Mouse (Mus musculus): ENCODE data around the gene Ubac2.

Ubac2 gene

GRCm38 (mm10) chr14:122011768-122012167 lies 133.3 kb downstream of the Ubac2 start:
- DNase-seq = no peak

GRCm38 (mm10) chr14:122012193-122012592 lies 133.8 kb downstream of the Ubac2 start:
- no peak for DNase-seq

GRCm38 (mm10) chr14:122012814-122013213 lies 134.4 kb downstream of the Ubac2 start:
- DNase-seq = peak in 1 of 2 experiments; percentile 53

- peak; percentile 63 to 65 for DNase-seq
Observed at GRCm38 (mm10) chr14:122013417-122013951, 135.1 kb downstream of the Ubac2 start.

- peak in 1 of 2 experiments; percentile 40 for DNase-seq
Observed at GRCm38 (mm10) chr14:122017958-122018357, 139.5 kb downstream of the Ubac2 start.

GRCm38 (mm10) chr14:122019389-122019788 lies 141.0 kb downstream of the Ubac2 start:
- DNase-seq = no peak

GRCm38 (mm10) chr14:122020567-122020966 lies 142.1 kb downstream of the Ubac2 start:
- DNase-seq = no peak

- no peak for DNase-seq
Observed at GRCm38 (mm10) chr14:122023054-122023453, 144.6 kb downstream of the Ubac2 start.

GRCm38 (mm10) chr14:122023928-122024327 lies 145.5 kb downstream of the Ubac2 start:
- DNase-seq = no peak

- DNase-seq = peak; percentile 42 to 54
Observed at GRCm38 (mm10) chr14:122028926-122029745, 150.7 kb downstream of the Ubac2 start.

GRCm38 (mm10) chr14:122029851-122030250 lies 151.4 kb downstream of the Ubac2 start:
- DNase-seq = no peak

GRCm38 (mm10) chr14:122032045-122032444 lies 153.6 kb downstream of the Ubac2 start:
- no peak for DNase-seq

- no peak for DNase-seq
Observed at GRCm38 (mm10) chr14:122034451-122034850, 156.0 kb downstream of the Ubac2 start, which contains the start of gene Timm8a2. TSS of gene Timm8a2 (plus strand) at chr14:122034674.

GRCm38 (mm10) chr14:122035181-122035580 lies 156.8 kb downstream of the Ubac2 start:
- no peak for DNase-seq

GRCm38 (mm10) chr14:122035860-122036259 lies 157.4 kb downstream of the Ubac2 start:
- DNase-seq = no peak

GRCm38 (mm10) chr14:122038874-122039647 lies 160.6 kb downstream of the Ubac2 start:
- DNase-seq = no peak

GRCm38 (mm10) chr14:122041413-122041825 lies 163.0 kb downstream of the Ubac2 start:
- DNase-seq = no peak

- DNase-seq = no peak
Observed at GRCm38 (mm10) chr14:122042142-122042694, 163.8 kb downstream of the Ubac2 start.

- DNase-seq = no peak
Observed at GRCm38 (mm10) chr14:122047784-122048183, 169.4 kb downstream of the Ubac2 start.

GRCm38 (mm10) chr14:122048816-122049215 lies 170.4 kb downstream of the Ubac2 start:
- no peak for DNase-seq

- DNase-seq = no peak
Observed at GRCm38 (mm10) chr14:122052896-122053635, 174.6 kb downstream of the Ubac2 start.

- no peak for DNase-seq
Observed at GRCm38 (mm10) chr14:122056871-122057270, 178.5 kb downstream of the Ubac2 start.

All from thymus, postnatal 36 days (tissue).